Mouse (Mus musculus) adrenal gland, adult 18-20 months (tissue): ENCODE results near the gene Ddr2. TPM values are rescaled to one million over a fixed set of nuclear protein-coding genes. Genes with fewer than 3 reads are reported as not detected.

Experiments
- DNase-seq, 2 experiments: peaks; one replicate each; pipeline ENCODE4 v3.0.0; 2021 to 2022; ENCODE audit warnings: low spot score in 2 of 2
- long read RNA-seq, 2 experiments: library from polyadenylated mRNA; stranded (forward); transcript quantifications; one replicate each; pipeline ENCODE4 v2.0.0; 2021
- total RNA-seq, 2 experiments: library from RNA; stranded (reverse); gene quantifications; 1 replicate in 1 of 2; 2 replicates in 1 of 2; pipeline ENCODE4 v1.2.3; 2021

Ddr2 gene
- 10 to 100 TPM; 16.3 to 23.5 TPM for total RNA-seq
- long read RNA-seq, experiment 1, partial matches to known transcripts, result 1 of 2 reads
- long read RNA-seq, experiment 1, other reads (novel, unspliced or antisense), result 1 of 2 reads
- long read RNA-seq, experiment 2, partial matches to known transcripts, result 1 of 4 reads
- long read RNA-seq, experiment 2, other reads (novel, unspliced or antisense), result 3 of 4 reads

- DNase-seq, result peak in 1 of 2 experiments; percentile 32
Observed at GRCm38 (mm10) chr1:170110516-170111332, at the start of gene Ddr2. TSS of gene Ddr2 (minus strand) at chr1:170110762.

- DNase-seq, result no peak
Observed at GRCm38 (mm10) chr1:170159707-170160106, 49.1 kb upstream of the Ddr2 start.

GRCm38 (mm10) chr1:170155761-170156160 lies 45.2 kb upstream of the Ddr2 start:
- no peak for DNase-seq

GRCm38 (mm10) chr1:170155298-170155697 lies 44.7 kb upstream of the Ddr2 start:
- no peak for DNase-seq

- DNase-seq, result no peak
Observed at GRCm38 (mm10) chr1:170153986-170154385, 43.4 kb upstream of the Ddr2 start.

GRCm38 (mm10) chr1:170152552-170152951 lies 42.0 kb upstream of the Ddr2 start:
- no peak for DNase-seq

- DNase-seq, result no peak
Observed at GRCm38 (mm10) chr1:170150870-170151269, 40.3 kb upstream of the Ddr2 start.

GRCm38 (mm10) chr1:170149756-170150155 lies 39.2 kb upstream of the Ddr2 start:
- no peak for DNase-seq

- DNase-seq, result no peak
Observed at GRCm38 (mm10) chr1:170148536-170148935, 38.0 kb upstream of the Ddr2 start.

- DNase-seq, result no peak
Observed at GRCm38 (mm10) chr1:170147651-170148448, 37.3 kb upstream of the Ddr2 start.

- no peak for DNase-seq
Observed at GRCm38 (mm10) chr1:170145606-170146005, 35.0 kb upstream of the Ddr2 start.

GRCm38 (mm10) chr1:170142256-170142871 lies 31.8 kb upstream of the Ddr2 start:
- DNase-seq, result no peak

- no peak for DNase-seq
Observed at GRCm38 (mm10) chr1:170141626-170142025, 31.1 kb upstream of the Ddr2 start.

GRCm38 (mm10) chr1:170136351-170137009 lies 25.9 kb upstream of the Ddr2 start:
- peak; percentile 47 to 57 for DNase-seq

GRCm38 (mm10) chr1:170134264-170134663 lies 23.7 kb upstream of the Ddr2 start:
- DNase-seq, result no peak

- DNase-seq, result no peak
Observed at GRCm38 (mm10) chr1:170130962-170131361, 20.4 kb upstream of the Ddr2 start.

- no peak for DNase-seq
Observed at GRCm38 (mm10) chr1:170124644-170125043, 14.1 kb upstream of the Ddr2 start.

GRCm38 (mm10) chr1:170113616-170114015 lies 3.1 kb upstream of the Ddr2 start:
- DNase-seq, result no peak

- no peak for DNase-seq
Observed at GRCm38 (mm10) chr1:170112261-170112660, 1.7 kb upstream of the Ddr2 start.

- DNase-seq, result no peak
Observed at GRCm38 (mm10) chr1:170111651-170112226, 1.2 kb upstream of the Ddr2 start.
